Mouse (Mus musculus) cerebellum, postnatal 14 days (tissue): ENCODE data around the gene Gm10645.
A peak's percentile ranks its signal among the peaks of the same experiment; 100 is the strongest.

Experiments
- DNase-seq, 2 experiments: peaks; one replicate each; pipeline ENCODE4 v3.0.0; 2021; ENCODE audit warnings: mixed read lengths in 2 of 2

Gene Gm10645

GRCm38 (mm10) chr8:83167932-83168331, 2.0 kb upstream of the Gm10645 start:
- DNase-seq: peak in 1 of 2 experiments; percentile 42

- peak; percentile 83 to 88 for DNase-seq
Observed at GRCm38 (mm10) chr8:83165235-83165930, 587 bp downstream of the Gm10645 start, which contains the start of gene Tbc1d9. Gene Tbc1d9, plus strand, starts transcription at chr8:83165352.

- no peak for DNase-seq
Observed at GRCm38 (mm10) chr8:83160613-83161012, 5.4 kb downstream of the Gm10645 start.

GRCm38 (mm10) chr8:83159615-83160014, 6.4 kb downstream of the Gm10645 start:
- DNase-seq: no peak

GRCm38 (mm10) chr8:83158971-83159370, 7.0 kb downstream of the Gm10645 start:
- no peak for DNase-seq

GRCm38 (mm10) chr8:83155110-83155509, 10.9 kb downstream of the Gm10645 start:
- DNase-seq: no peak

GRCm38 (mm10) chr8:83152470-83152869, 13.5 kb downstream of the Gm10645 start:
- DNase-seq: no peak

- DNase-seq: no peak
Observed at GRCm38 (mm10) chr8:83152055-83152454, 13.9 kb downstream of the Gm10645 start.

GRCm38 (mm10) chr8:83149124-83149523, 16.8 kb downstream of the Gm10645 start:
- DNase-seq: no peak

- no peak for DNase-seq
Observed at GRCm38 (mm10) chr8:83145421-83145820, 20.5 kb downstream of the Gm10645 start.

- no peak for DNase-seq
Observed at GRCm38 (mm10) chr8:83144601-83145000, 21.4 kb downstream of the Gm10645 start.

GRCm38 (mm10) chr8:83141358-83141757, 24.6 kb downstream of the Gm10645 start:
- no peak for DNase-seq

- DNase-seq: no peak
Observed at GRCm38 (mm10) chr8:83140701-83141111, 25.3 kb downstream of the Gm10645 start.

- peak; percentile 9 to 14 for DNase-seq
Observed at GRCm38 (mm10) chr8:83140068-83140467, 25.9 kb downstream of the Gm10645 start.

GRCm38 (mm10) chr8:83135086-83135485, 30.9 kb downstream of the Gm10645 start:
- DNase-seq: peak; percentile 7 to 19
